Mouse (Mus musculus) spleen, adult 2 months (tissue): ENCODE results near the gene Gm10721. TPM values are rescaled to one million over a fixed set of nuclear protein-coding genes. Genes with fewer than 3 reads are reported as not detected.
A peak's percentile ranks its signal among the peaks of the same experiment; 100 is the strongest.
"Not testable (repeated sequence)": the region's sequence is repeated elsewhere in the genome, so short reads cannot be mapped to it uniquely, and the experiment has no call there.

ENCODE experiments used
- DNase-seq, 2 experiments: peaks; one replicate each; pipeline versions ENCODE4 v3.0.0 to v3.0.0-alpha.2; 2012 to 2021; ENCODE audit warnings: low spot score in 2 of 2, low read depth in 1 of 2
- H3K27ac ChIP-seq: fragments of 200-500 bp; 2 replicates; pipeline ENCODE4 v1.5.1; 2012; ENCODE audit warnings: low read length, inconsistent platforms; ENCODE audit not compliant: insufficient read depth
- H3K27me3 ChIP-seq: fragments of 200-500 bp; 2 replicates; pipeline ENCODE4 v1.6.1; 2012; ENCODE audit warnings: mild to moderate bottlenecking, moderate library complexity, low read length, inconsistent platforms; ENCODE audit not compliant: control insufficient read depth, insufficient read depth
- H3K36me3 ChIP-seq: fragments of 200-500 bp; 2 replicates; pipeline ENCODE4 v1.6.1; 2012; ENCODE audit warnings: mild to moderate bottlenecking, low read length, inconsistent platforms; ENCODE audit not compliant: control insufficient read depth, insufficient read depth
- H3K4me1 ChIP-seq: fragments of 200-500 bp; 2 replicates; pipeline ENCODE4 v1.6.1; 2011; ENCODE audit warnings: inconsistent platforms; ENCODE audit not compliant: control insufficient read depth, insufficient read depth, insufficient read length
- H3K4me3 ChIP-seq: fragments of 200-500 bp; 2 replicates; pipeline ENCODE4 v1.5.1; 2011; ENCODE audit warnings: mild to moderate bottlenecking, inconsistent platforms; ENCODE audit not compliant: insufficient read depth, insufficient read length; ENCODE audit errors: extremely low read depth
- WGBS: fragments of 180-500 bp; shearing (Covaris S2); methylation state at CpG from one replicate; pipeline ENCODE4 v1.1.7; 2018; 5-methylcytosine and 5-hydroxymethylcytosine counted together
- polyA plus RNA-seq: library from polyadenylated mRNA; depleted of rRNA; stranded (reverse); fragments of >200 nt; gene quantifications from 2 replicates; pipeline ENCODE4 v1.2.3, GENCODE M21; 2012

Gene Gm10721
- polyA plus RNA-seq, 1 experiment, result not detected

- not testable (repeated sequence) for H3K4me1 ChIP-seq, H3K36me3 ChIP-seq, DNase-seq, H3K4me3 ChIP-seq, H3K27me3 ChIP-seq, H3K27ac ChIP-seq
- WGBS, result 72% methylated on average over 5 of the region's 9 CpGs
Observed at GRCm38 (mm10) chr9:3015354-3015753, 2.4 kb downstream of the Gm10721 start, which contains the start of gene Gm10720. Gene Gm10720 (plus strand): TSS chr9:3015654.

DNA sequence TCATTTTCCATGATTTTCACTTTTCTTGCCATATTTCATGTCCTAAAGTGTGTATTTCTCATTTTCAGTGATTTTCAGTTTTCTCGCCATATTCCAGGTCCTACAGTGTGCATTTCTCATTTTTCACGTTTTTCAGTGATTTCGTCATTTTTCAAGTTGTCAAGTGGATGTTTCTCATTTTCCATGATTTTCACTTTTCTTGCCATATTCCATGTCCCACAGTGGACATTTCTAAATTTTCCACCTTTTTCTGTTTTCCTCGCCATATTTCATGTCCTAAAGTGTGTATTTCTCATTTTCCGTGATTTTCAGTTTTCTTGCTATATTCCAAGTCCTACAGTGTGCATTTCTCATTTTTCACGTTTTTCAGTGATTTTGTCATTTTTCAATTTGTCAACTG is 3.0 kb downstream of the Gm10721 start:
- H3K36me3 ChIP-seq, DNase-seq: not testable (repeated sequence)
- 77% methylated on average over 6 of the region's 6 CpGs for WGBS

GRCm38 (mm10) chr9:3017108-3017507 is 4.2 kb downstream of the Gm10721 start, which contains the start of gene Gm10719:
Gene Gm10719 (plus strand): TSS chr9:3017408.
- H3K36me3 ChIP-seq, H3K4me3 ChIP-seq, H3K27me3 ChIP-seq, H3K27ac ChIP-seq, H3K4me1 ChIP-seq, DNase-seq: not testable (repeated sequence)
- 76% methylated on average over 1 of the region's 9 CpGs for WGBS

More for the DNA sequence above, 3.0 kb downstream of the Gm10721 start:
- not testable (repeated sequence) for H3K4me1 ChIP-seq, H3K27me3 ChIP-seq, H3K4me3 ChIP-seq, H3K27ac ChIP-seq

GRCm38 (mm10) chr9:3018944-3019343 is 6.0 kb downstream of the Gm10721 start:
- not testable (repeated sequence) for H3K4me1 ChIP-seq, H3K36me3 ChIP-seq, H3K27me3 ChIP-seq, H3K27ac ChIP-seq, H3K4me3 ChIP-seq
- peak in 1 of 2 experiments; percentile 81 for DNase-seq
- 61% methylated on average over 9 of the region's 9 CpGs for WGBS

GRCm38 (mm10) chr9:3019835-3020727 is 7.1 kb downstream of the Gm10721 start:
- not testable (repeated sequence) for H3K4me3 ChIP-seq, H3K36me3 ChIP-seq, H3K27ac ChIP-seq, H3K4me1 ChIP-seq, H3K27me3 ChIP-seq
- DNase-seq, result peak in 1 of 2 experiments; percentile 72
- 76% methylated on average over 16 of the region's 19 CpGs for WGBS

GRCm38 (mm10) chr9:3022316-3023008 is 9.5 kb downstream of the Gm10721 start:
- peak; percentile 28 to 56 for DNase-seq
- not testable (repeated sequence) for H3K27me3 ChIP-seq, H3K36me3 ChIP-seq, H3K27ac ChIP-seq, H3K4me1 ChIP-seq, H3K4me3 ChIP-seq
- 78% methylated on average over 11 of the region's 13 CpGs for WGBS

DNA sequence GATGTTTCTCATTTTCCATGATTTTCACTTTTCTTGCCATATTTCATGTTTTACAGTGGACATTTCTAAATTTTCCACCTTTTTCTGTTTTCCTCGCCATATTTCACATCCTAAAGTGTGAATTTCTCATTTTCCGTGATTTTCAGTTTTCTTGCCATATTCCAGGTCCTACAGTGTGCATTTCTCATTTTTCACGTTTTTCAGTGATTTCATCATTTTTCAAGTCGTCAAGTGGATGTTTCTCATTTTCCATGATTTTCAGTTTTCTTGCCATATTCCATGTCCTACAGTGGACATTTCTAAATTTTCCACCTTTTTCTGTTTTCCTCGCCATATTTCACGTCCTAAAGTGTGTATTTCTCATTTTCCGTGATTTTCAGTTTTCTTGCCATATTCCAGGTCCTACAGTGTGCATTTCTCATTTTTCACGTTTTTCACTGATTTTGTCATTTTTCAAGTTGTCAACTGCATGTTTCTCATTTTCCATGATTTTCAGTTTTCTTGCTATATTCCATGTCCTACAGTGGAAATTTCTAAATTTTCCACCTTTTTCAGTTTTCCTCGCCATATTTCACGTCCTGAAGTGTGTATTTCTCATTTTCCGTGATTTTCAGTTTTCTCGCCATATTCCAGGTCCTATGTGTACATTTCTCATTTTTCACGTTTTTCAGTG is 10.5 kb downstream of the Gm10721 start, which contains the start of gene Gm10718:
TSS of gene Gm10718 (plus strand) at position 236 of the 673 bp plus-strand sequence.
- H3K27ac ChIP-seq, H3K4me1 ChIP-seq, H3K27me3 ChIP-seq, H3K4me3 ChIP-seq, DNase-seq, H3K36me3 ChIP-seq: not testable (repeated sequence)
- 73% methylated on average over 12 of the region's 13 CpGs for WGBS

GRCm38 (mm10) chr9:3023985-3024648 is 11.2 kb downstream of the Gm10721 start:
- 73% methylated on average over 16 of the region's 16 CpGs for WGBS

GRCm38 (mm10) chr9:3024912-3025467 is 12.1 kb downstream of the Gm10721 start, which contains the start of gene Gm10717:
Gene Gm10717 (plus strand): TSS chr9:3025417.
- 71% methylated on average over 12 of the region's 12 CpGs for WGBS
- not testable (repeated sequence) for H3K4me1 ChIP-seq, H3K36me3 ChIP-seq, H3K27ac ChIP-seq, H3K27me3 ChIP-seq, H3K4me3 ChIP-seq
- DNase-seq, result peak in 1 of 2 experiments; percentile 51

More at GRCm38 (mm10) chr9:3023985-3024648, 11.2 kb downstream of the Gm10721 start:
- H3K36me3 ChIP-seq, H3K4me1 ChIP-seq, H3K4me3 ChIP-seq, H3K27me3 ChIP-seq, H3K27ac ChIP-seq: not testable (repeated sequence)
- DNase-seq, result peak in 1 of 2 experiments; percentile 72
